Mouse (Mus musculus): ENCODE measurements around the gene Polr2g. TPM values are rescaled to one million over a fixed set of nuclear protein-coding genes. Genes with fewer than 3 reads are reported as not detected.

The Polr2g gene
- polyA plus RNA-seq, 2 experiments: 140 to 153 TPM

GRCm38 (mm10) chr19:8770567-8771270, 27.7 kb downstream of the Polr2g start, which contains the start of gene Tmem223:
Gene Tmem223, plus strand, starts transcription at chr19:8770996.
- Histone ChIP-seq H3K9ac (ENCODE audit: low read depth, low read length, severe bottlenecking) (peak within 1 kb of the TSS; percentile 94), H3K27me3 (ENCODE audit: control insufficient read depth, insufficient read depth, low read length) (no peaks in the 10 kb centered on the region), H3K4me1 (ENCODE audit: control insufficient read depth, insufficient read depth, low read length) (peaks cover 22% of the 10 kb centered on the region), H3K9me3 (ENCODE audit: control insufficient read depth, low read length) (0 out of 2 replicates have a peak, but pooled peaks cover under 1% of the 10 kb centered on the region), H3K4me2 (replicated peaks; ENCODE audit: low read depth, low read length, severe bottlenecking) (peak within 1 kb of the TSS; percentile 65), H3K4me3 (replicated peaks; ENCODE audit: low read length) (peak within 1 kb of the TSS; percentile 85), H3K27ac (replicated peaks; ENCODE audit: low read depth, low read length) (peak within 1 kb of the TSS; percentile 87), H3K36me3 (ENCODE audit: control insufficient read depth, insufficient read depth, low read length) (peaks cover 66% of the 10 kb centered on the region)
- WGBS: 23% methylated on average over 29 of the region's 29 CpGs
- peak; percentile 70 for DNase-seq (ENCODE audit: low spot score)
- peak; percentile 48; the same call in 1 of the 2 replicates for ATAC-seq (ENCODE audit: low FRiP score, low read depth)
- TF ChIP-seq POLR2A (IDR thresholded peaks at IDR 0.05; ENCODE audit: borderline replicate concordance, extremely low read depth, insufficient read depth, insufficient read length): peak; percentile 77; the same call in 1 of the 2 replicates

- 0 out of 2 replicates have a peak, but pooled peaks cover 3% of the 10 kb centered on the region for H3K4me1 ChIP-seq (ENCODE audit: control insufficient read depth, insufficient read depth, low read length)
- TF ChIP-seq POLR2A (IDR thresholded peaks at IDR 0.05; ENCODE audit: borderline replicate concordance, extremely low read depth, insufficient read depth, insufficient read length): no peak
- ATAC-seq (ENCODE audit: low FRiP score, low read depth): no peak
- no peak overlapping the region for H3K4me3 ChIP-seq (replicated peaks; ENCODE audit: low read length)
- 0 out of 2 replicates have a peak, but pooled peaks cover 6% of the 10 kb centered on the region for H3K9me3 ChIP-seq (ENCODE audit: control insufficient read depth, low read length)
- no peak for DNase-seq (ENCODE audit: low spot score)
- peaks cover 85% of the 10 kb centered on the region for H3K36me3 ChIP-seq (ENCODE audit: control insufficient read depth, insufficient read depth, low read length)
- H3K27ac ChIP-seq (replicated peaks; ENCODE audit: low read depth, low read length): no peak overlapping the region
- no peaks in the 10 kb centered on the region for H3K27me3 ChIP-seq (ENCODE audit: control insufficient read depth, insufficient read depth, low read length)
- WGBS: 97% methylated on average over 9 of the region's 9 CpGs
- H3K9ac ChIP-seq (ENCODE audit: low read depth, low read length, severe bottlenecking): no peak overlapping the region
- no peak overlapping the region for H3K4me2 ChIP-seq (replicated peaks; ENCODE audit: low read depth, low read length, severe bottlenecking)
Observed at GRCm38 (mm10) chr19:8765562-8765961, 32.8 kb downstream of the Polr2g start.

GRCm38 (mm10) chr19:8763276-8763675, 35.1 kb downstream of the Polr2g start:
- TF ChIP-seq POLR2A (IDR thresholded peaks at IDR 0.05; ENCODE audit: borderline replicate concordance, extremely low read depth, insufficient read depth, insufficient read length): no peak
- no peak overlapping the region for H3K27ac ChIP-seq (replicated peaks; ENCODE audit: low read depth, low read length)
- no peak overlapping the region for H3K4me2 ChIP-seq (replicated peaks; ENCODE audit: low read depth, low read length, severe bottlenecking)
- 97% methylated on average over 4 of the region's 4 CpGs for WGBS
- no peak for ATAC-seq (ENCODE audit: low FRiP score, low read depth)
- no peaks in the 10 kb centered on the region for H3K27me3 ChIP-seq (ENCODE audit: control insufficient read depth, insufficient read depth, low read length)
- peaks cover 2% of the 10 kb centered on the region; the same call in 1 of the 2 replicates for H3K4me1 ChIP-seq (ENCODE audit: control insufficient read depth, insufficient read depth, low read length)
- H3K9ac ChIP-seq (ENCODE audit: low read depth, low read length, severe bottlenecking): no peak overlapping the region
- 0 out of 2 replicates have a peak, but pooled peaks cover 6% of the 10 kb centered on the region for H3K9me3 ChIP-seq (ENCODE audit: control insufficient read depth, low read length)
- DNase-seq (ENCODE audit: low spot score): no peak
- peaks cover 63% of the 10 kb centered on the region for H3K36me3 ChIP-seq (ENCODE audit: control insufficient read depth, insufficient read depth, low read length)
- H3K4me3 ChIP-seq (replicated peaks; ENCODE audit: low read length): no peak overlapping the region

GRCm38 (mm10) chr19:8760757-8761156, 37.6 kb downstream of the Polr2g start:
- ATAC-seq (ENCODE audit: low FRiP score, low read depth) (no peak), DNase-seq (ENCODE audit: low spot score) (no peak)
- TF ChIP-seq POLR2A (IDR thresholded peaks at IDR 0.05; ENCODE audit: borderline replicate concordance, extremely low read depth, insufficient read depth, insufficient read length): no peak
- Histone ChIP-seq H3K9ac (ENCODE audit: low read depth, low read length, severe bottlenecking) (no peak overlapping the region), H3K9me3 (ENCODE audit: control insufficient read depth, low read length) (0 out of 2 replicates have a peak, but pooled peaks cover 6% of the 10 kb centered on the region), H3K27me3 (ENCODE audit: control insufficient read depth, insufficient read depth, low read length) (no peaks in the 10 kb centered on the region), H3K4me2 (replicated peaks; ENCODE audit: low read depth, low read length, severe bottlenecking) (no peak overlapping the region), H3K27ac (replicated peaks; ENCODE audit: low read depth, low read length) (no peak overlapping the region), H3K4me3 (replicated peaks; ENCODE audit: low read length) (no peak overlapping the region), H3K4me1 (ENCODE audit: control insufficient read depth, insufficient read depth, low read length) (peaks cover 6% of the 10 kb centered on the region; the same call in 1 of the 2 replicates), H3K36me3 (ENCODE audit: control insufficient read depth, insufficient read depth, low read length) (peaks cover 41% of the 10 kb centered on the region)
- WGBS: 94% methylated on average over 2 of the region's 2 CpGs

GRCm38 (mm10) chr19:8758899-8759298, 39.5 kb downstream of the Polr2g start:
- ATAC-seq (ENCODE audit: low FRiP score, low read depth) (no peak), DNase-seq (ENCODE audit: low spot score) (no peak)
- no peak overlapping the region for H3K27ac ChIP-seq (replicated peaks; ENCODE audit: low read depth, low read length)
- 0 out of 2 replicates have a peak overlapping the region, but pooled peaks have one; percentile 2 for H3K4me3 ChIP-seq (replicated peaks; ENCODE audit: low read length)
- peaks cover 40% of the 10 kb centered on the region for H3K36me3 ChIP-seq (ENCODE audit: control insufficient read depth, insufficient read depth, low read length)
- no peaks in the 10 kb centered on the region for H3K9me3 ChIP-seq (ENCODE audit: control insufficient read depth, low read length)
- H3K9ac ChIP-seq (ENCODE audit: low read depth, low read length, severe bottlenecking): no peak overlapping the region
- no peaks in the 10 kb centered on the region for H3K27me3 ChIP-seq (ENCODE audit: control insufficient read depth, insufficient read depth, low read length)
- H3K4me2 ChIP-seq (replicated peaks; ENCODE audit: low read depth, low read length, severe bottlenecking): no peak overlapping the region
- 92% methylated on average over 2 of the region's 2 CpGs for WGBS
- H3K4me1 ChIP-seq (ENCODE audit: control insufficient read depth, insufficient read depth, low read length): peaks cover 6% of the 10 kb centered on the region; the same call in 1 of the 2 replicates
- TF ChIP-seq POLR2A (IDR thresholded peaks at IDR 0.05; ENCODE audit: borderline replicate concordance, extremely low read depth, insufficient read depth, insufficient read length): no peak
